Mouse (Mus musculus) splenic B cell, adult 2 months (primary cell): Measurements from ENCODE around the gene Ssbp3.

ENCODE experiments used
- DNase-seq: peaks from one replicate; pipeline ENCODE4 v3.0.0-alpha.2; 2011; ENCODE audit warnings: low read depth, low spot score
- H3K27me3 ChIP-seq: 2 replicates; pipeline ENCODE4 v1.6.1; 2012; ENCODE audit warnings: mild to moderate bottlenecking, low read length, moderate library complexity, mixed read lengths; ENCODE audit not compliant: control insufficient read depth, poor library complexity, insufficient read depth, severe bottlenecking
- H3K36me3 ChIP-seq: 2 replicates; pipeline ENCODE4 v1.6.1; 2012; ENCODE audit warnings: mild to moderate bottlenecking, low read length, moderate library complexity, mixed read lengths; ENCODE audit not compliant: control insufficient read depth, poor library complexity, insufficient read depth, severe bottlenecking

Ssbp3 gene

GRCm38 (mm10) chr4:106910201-106911172 lies at the start of gene Ssbp3:
Gene Ssbp3 (plus strand): TSS chr4:106910701.
- Histone ChIP-seq H3K27me3 (no peaks in the 10 kb centered on the region), H3K36me3 (no peaks in the 10 kb centered on the region)
- peak; percentile 88 for DNase-seq

- DNase-seq, result no peak
- H3K27me3 ChIP-seq, result no peaks in the 10 kb centered on the region
- no peaks in the 10 kb centered on the region; the same call in 1 of the 2 replicates for H3K36me3 ChIP-seq
Observed at GRCm38 (mm10) chr4:106861871-106862270, 48.6 kb upstream of the Ssbp3 start.

- H3K36me3 ChIP-seq, result no peaks in the 10 kb centered on the region; the same call in 1 of the 2 replicates
- no peaks in the 10 kb centered on the region for H3K27me3 ChIP-seq
- DNase-seq, result no peak
Observed at GRCm38 (mm10) chr4:106862317-106862716, 48.2 kb upstream of the Ssbp3 start.

- no peaks in the 10 kb centered on the region for H3K27me3 ChIP-seq
- DNase-seq, result no peak
- no peaks in the 10 kb centered on the region; the same call in 1 of the 2 replicates for H3K36me3 ChIP-seq
Observed at GRCm38 (mm10) chr4:106862767-106863370, 47.6 kb upstream of the Ssbp3 start.

- Histone ChIP-seq H3K27me3 (no peaks in the 10 kb centered on the region), H3K36me3 (no peaks in the 10 kb centered on the region)
- no peak for DNase-seq
Observed at GRCm38 (mm10) chr4:106865415-106866110, 44.9 kb upstream of the Ssbp3 start.

GRCm38 (mm10) chr4:106866381-106866780 lies 44.1 kb upstream of the Ssbp3 start:
- H3K36me3 ChIP-seq, result no peaks in the 10 kb centered on the region
- no peak for DNase-seq
- H3K27me3 ChIP-seq, result no peaks in the 10 kb centered on the region

GRCm38 (mm10) chr4:106866845-106867244 lies 43.7 kb upstream of the Ssbp3 start:
- no peak for DNase-seq

GRCm38 (mm10) chr4:106868737-106869438 lies 41.6 kb upstream of the Ssbp3 start:
- DNase-seq, result no peak
- no peaks in the 10 kb centered on the region for H3K36me3 ChIP-seq
- no peaks in the 10 kb centered on the region for H3K27me3 ChIP-seq

More at GRCm38 (mm10) chr4:106866845-106867244, 43.7 kb upstream of the Ssbp3 start:
- Histone ChIP-seq H3K27me3 (no peaks in the 10 kb centered on the region), H3K36me3 (no peaks in the 10 kb centered on the region)

- DNase-seq, result no peak
- Histone ChIP-seq H3K27me3 (no peaks in the 10 kb centered on the region), H3K36me3 (no peaks in the 10 kb centered on the region)
Observed at GRCm38 (mm10) chr4:106869539-106869951, 41.0 kb upstream of the Ssbp3 start.

GRCm38 (mm10) chr4:106870556-106870955 lies 39.9 kb upstream of the Ssbp3 start:
- no peak for DNase-seq
- no peaks in the 10 kb centered on the region for H3K36me3 ChIP-seq
- H3K27me3 ChIP-seq, result no peaks in the 10 kb centered on the region

- Histone ChIP-seq H3K36me3 (no peaks in the 10 kb centered on the region), H3K27me3 (no peaks in the 10 kb centered on the region)
- DNase-seq, result peak; percentile 16
Observed at GRCm38 (mm10) chr4:106874501-106874900, 36.0 kb upstream of the Ssbp3 start.

GRCm38 (mm10) chr4:106881101-106881500 lies 29.4 kb upstream of the Ssbp3 start:
- DNase-seq, result peak; percentile 59
- no peaks in the 10 kb centered on the region for H3K36me3 ChIP-seq
- H3K27me3 ChIP-seq, result no peaks in the 10 kb centered on the region

GRCm38 (mm10) chr4:106883149-106883548 lies 27.4 kb upstream of the Ssbp3 start:
- no peak for DNase-seq
- H3K27me3 ChIP-seq, result no peaks in the 10 kb centered on the region
- no peaks in the 10 kb centered on the region for H3K36me3 ChIP-seq

GRCm38 (mm10) chr4:106886307-106887085 lies 24.0 kb upstream of the Ssbp3 start:
- Histone ChIP-seq H3K36me3 (no peaks in the 10 kb centered on the region), H3K27me3 (no peaks in the 10 kb centered on the region)
- no peak for DNase-seq
